Mouse (Mus musculus) B cell, adult 2 months (primary cell): ENCODE data around the gene Hsd17b2.

Experiments used
- DNase-seq, 2 experiments: peaks; one replicate each; pipeline ENCODE4 v3.0.0; 2022

The Hsd17b2 gene

DNA sequence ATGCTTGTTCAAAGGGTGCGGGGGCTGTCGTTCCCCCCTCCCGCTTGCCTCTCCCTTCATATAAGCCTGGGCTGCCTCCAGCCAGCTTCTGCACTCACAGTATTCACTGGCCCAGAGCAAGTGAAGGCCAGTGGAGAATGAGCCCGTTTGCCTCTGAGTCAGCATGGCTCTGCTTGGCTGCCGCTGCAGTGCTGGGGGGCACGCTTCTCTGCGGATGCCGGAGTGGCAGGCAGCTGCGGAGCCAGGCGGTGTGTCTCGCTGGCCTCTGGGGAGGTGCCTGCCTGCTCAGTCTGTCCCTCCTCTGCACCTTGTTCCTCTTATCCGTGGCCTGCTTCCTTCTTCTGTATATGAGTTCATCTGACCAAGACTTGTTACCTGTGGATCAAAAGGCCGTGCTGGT is at the start of gene Hsd17b2:
Gene Hsd17b2, plus strand, starts transcription at position 46 of the 400 bp plus-strand sequence.
- DNase-seq: peak; percentile 21 to 38

DNA sequence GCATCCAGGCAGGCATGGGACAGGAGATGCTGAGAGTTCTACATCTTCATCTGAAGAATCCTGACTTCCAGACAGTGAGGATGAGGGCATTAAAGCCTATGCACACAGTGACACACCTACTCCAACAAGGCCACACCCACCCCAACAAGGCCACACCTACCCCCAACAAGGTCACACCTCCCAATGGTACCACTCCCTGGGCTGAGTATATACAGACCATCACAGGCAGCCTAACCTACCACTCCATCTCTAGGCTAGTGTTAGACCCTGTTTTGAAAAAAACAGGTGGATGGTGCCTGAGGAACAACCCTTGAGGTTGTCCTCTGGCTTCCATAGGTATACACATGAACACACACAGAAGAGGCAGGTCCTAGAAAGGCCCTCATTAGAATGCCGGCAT is 49.4 kb upstream of the Hsd17b2 start:
- DNase-seq: no peak

DNA sequence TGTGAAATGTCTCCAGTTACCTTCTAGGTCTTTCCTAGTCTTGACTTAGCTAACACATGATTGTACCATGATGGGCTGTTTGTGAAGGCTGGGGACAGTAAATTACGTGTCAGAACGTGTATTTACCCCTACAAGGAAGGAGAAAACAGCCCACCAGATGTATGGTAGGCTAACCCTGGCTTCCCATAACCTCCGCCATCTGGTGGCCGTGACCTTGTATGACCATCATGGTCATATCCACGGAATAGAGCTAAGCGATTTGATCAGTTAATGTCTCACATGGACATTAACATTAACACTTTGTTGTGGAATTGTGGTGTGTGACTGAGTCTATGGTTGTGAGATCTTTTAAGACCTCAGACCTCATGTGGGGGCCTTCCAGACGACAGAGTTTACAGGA is 42.7 kb upstream of the Hsd17b2 start:
- DNase-seq: no peak

DNA sequence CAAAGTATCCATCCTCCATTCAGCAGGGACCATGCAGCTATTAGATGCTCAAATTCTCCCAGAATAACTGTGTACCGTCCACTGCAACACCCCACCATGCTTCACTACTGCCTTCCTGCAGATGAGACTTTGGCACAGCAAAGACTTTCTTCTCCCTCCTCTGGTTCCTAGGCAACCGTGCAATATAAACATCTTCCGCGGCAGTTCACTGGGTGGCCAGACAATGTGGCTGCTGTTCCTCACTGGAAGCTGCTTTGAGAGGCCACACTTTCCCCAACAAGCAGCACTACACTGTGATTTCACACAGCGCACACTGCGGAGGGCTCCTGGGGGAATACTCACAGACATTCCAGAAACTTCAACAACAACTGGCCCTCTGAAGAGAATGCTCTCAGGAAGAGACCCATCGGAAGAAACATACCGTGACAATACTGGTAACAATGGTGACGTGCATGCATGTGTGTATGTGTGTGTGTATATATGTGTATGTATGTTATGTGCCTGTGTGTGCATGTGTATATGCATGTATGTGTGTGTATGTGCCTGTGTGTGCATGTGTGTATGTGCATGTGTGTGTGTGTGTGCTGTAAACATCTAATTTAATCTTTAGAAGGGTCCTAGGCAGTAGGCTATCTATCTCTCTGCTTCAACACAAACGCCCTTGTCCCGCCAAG is 41.2 kb upstream of the Hsd17b2 start:
- no peak for DNase-seq

DNA sequence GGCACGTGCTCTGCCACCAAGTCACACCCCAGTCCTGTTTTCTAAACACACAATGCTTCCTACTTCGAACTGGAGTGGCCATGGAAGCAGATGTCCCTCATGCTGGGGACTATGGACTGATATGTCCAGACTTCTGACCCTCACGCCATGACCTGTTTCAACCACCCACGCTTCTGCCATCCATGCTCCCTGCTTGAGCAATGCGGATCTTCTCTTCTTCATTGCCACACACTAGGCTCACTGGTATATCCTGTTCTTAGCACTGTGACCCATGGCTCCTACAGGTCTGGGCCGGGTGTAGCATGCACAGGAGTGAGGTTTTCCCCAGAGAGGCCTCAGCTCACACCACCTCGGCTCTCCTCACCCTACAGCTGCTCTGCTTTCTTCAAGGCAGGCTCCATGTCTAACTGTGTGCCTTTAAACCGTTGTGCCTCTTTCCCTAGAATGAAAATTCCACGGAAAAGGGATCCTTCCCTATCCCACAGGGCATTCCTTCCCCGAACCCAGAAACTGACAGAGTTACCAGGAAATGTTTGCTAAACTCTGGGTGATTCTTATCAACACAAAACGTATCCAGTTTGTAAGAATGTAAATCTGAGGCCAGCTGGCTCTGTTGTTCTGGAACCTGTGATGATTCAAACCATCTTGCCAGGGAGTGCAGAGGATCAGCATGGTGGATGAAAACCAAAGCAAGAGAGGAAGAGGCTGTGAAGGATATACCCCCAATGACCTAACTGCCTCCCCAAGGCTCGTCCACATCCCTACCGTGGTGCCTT is 34.2 kb upstream of the Hsd17b2 start:
- DNase-seq: no peak

DNA sequence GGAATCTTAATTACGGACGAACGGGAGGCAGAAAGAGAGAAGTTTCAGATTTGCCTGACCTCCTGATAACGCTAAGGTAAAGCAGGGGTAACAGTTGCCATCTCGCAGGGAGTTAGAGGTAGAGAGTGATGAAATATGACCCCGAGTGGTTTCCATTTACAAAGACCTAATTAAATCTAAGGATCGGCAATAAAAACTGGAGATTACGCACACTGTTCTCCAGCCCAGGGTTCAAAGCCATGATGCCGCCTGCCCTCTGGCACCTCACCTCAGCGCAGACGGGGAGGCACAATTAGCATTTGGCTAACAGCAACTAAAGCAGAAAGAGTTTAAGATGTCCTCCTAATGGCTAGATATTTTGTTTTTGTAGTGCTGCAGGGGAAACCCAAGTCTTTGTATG is 31.2 kb upstream of the Hsd17b2 start:
- DNase-seq: no peak

DNA sequence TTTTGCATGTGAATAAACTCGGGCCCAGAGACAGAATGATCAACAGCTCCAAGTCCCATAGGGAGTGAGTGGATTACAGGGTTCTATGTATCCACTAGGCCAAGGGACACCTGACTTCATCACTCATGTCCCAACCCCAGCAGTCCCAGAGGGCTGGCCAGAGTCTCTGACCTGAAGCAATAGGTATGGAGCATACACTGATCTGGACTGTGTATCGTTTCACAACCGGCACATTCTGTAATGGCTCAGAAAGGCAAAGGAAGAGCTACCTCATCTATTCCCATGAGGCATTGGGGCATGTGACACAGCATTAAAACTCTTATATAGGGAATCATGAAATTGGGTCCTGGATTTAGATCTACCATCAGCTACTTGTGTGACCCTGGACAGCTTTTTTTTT is 29.1 kb upstream of the Hsd17b2 start:
- DNase-seq: no peak

DNA sequence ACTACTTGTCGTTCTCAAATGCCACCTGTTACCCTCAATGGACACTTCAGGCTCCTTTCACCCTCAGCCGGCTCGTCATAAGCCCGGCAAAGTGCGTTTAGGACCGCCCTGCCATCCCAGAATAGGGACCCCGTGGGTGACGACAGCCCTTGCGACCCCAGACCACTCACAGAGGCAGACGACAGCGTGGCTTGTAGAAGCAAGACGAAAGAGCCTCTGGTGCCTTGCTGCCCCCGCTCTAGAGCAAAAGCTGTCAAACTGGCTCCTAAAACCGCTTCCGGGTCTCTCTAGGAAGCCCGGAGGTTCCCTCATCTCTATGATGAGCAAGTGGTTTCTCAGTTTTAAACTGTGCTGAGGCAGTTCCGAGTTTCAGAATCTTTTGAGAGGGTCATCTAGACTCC is 28.3 kb upstream of the Hsd17b2 start, which contains the start of gene Sdr42e1:
Gene Sdr42e1, minus strand, starts transcription at position 260 of the 401 bp plus-strand sequence.
- DNase-seq: peak; percentile 79 to 84

DNA sequence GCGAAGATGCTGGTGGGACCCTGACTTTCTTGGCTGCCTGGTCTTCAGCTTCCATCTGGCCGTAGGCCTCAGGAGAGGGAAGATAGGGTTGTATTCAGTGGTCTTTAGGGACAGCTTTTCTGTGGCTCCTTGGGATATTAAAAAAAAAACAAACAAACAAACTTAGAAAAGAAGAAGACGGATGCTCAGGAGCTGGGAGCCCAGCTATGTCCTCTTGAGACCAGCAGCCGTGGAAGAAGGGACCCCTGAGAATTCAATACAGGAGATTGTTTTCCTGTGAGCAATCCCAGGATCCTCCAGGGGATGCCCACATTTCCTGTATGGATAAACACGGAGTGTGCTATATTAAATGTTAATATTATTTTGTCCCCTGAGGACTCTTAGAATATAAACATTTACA is 26.5 kb upstream of the Hsd17b2 start:
- no peak for DNase-seq

DNA sequence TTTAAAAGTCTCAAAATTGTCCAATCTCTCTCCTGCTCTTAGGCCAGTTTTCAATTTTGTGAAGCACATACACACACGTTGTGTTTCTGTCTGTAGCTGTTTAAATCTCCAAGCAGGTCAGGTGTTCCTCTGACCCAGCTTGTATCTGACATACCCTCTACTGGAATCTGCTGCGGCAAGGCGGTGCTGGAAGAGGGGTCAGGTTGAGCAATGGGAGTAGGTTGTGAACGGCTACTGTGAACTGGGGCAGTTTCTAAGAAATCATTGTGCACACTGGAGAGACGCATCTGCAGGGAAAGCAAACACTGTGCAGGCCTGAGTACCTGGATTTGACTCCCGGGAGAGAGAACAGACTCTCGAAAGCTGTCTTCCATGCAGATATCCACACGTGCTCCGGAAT is 25.2 kb upstream of the Hsd17b2 start:
- DNase-seq: no peak

DNA sequence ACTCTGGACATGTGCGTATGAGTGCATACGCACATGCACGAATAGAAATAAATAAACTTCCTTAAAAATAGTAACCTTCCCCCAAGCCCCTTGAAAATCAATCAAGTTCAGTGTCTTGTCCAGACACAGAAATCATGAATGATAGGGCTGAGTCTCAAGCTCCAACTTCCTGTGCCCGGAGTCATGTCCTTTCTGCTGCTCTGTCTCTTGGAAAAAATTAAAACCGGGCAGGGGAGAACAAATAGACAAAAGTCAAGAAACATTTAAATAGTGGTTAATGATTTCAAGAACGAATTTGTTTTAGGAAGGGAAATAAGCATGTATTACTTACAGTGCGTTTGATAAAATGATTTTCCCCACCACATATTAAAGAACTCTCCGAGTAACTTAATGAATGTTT is 24.7 kb upstream of the Hsd17b2 start:
- no peak for DNase-seq

DNA sequence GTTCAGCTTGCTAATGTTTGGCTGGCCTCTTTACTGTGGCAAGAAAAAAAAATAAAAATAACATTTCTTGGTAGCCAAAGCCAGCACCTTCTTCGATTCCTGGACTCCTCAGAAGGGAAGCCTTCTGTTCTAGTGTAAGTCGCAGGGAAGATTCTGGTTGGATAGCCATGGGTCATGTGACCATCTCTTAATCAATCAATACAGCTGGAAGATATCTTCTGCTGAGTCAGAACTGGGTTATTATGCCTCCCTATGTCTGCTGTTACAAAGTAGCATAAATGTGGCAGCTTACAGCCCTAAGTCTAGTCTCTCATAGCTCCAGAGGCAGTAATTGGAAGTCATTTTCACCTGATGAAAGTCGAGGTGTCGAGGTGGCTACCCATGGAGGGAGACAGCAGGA is 23.1 kb upstream of the Hsd17b2 start:
- no peak for DNase-seq

DNA sequence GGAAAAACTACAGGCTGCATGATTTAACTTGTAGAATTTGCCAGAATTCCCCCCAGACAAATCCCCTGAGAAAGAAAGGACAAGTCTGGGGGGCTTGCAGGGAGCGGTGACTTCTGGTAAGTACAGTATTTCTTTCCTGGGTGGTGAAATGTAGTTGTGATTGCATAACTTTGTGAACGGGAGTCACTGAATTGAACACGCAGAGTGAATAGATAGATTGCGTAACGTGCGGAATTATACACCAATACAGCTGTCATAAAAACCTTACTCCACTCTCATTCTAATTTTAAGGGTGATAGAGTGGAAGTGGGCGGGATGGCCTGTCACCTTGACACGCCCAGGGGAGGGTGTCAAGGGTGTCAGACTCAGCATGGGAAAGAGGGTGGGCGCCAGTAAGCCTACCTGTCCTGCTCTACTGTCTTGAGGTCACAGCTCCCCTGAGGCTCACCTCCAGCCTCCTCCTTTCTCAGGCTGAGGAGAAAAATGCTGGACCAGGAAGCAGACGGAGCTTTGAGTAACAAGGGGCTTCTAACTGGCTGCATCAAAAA is 17.7 kb upstream of the Hsd17b2 start:
- DNase-seq: no peak

DNA sequence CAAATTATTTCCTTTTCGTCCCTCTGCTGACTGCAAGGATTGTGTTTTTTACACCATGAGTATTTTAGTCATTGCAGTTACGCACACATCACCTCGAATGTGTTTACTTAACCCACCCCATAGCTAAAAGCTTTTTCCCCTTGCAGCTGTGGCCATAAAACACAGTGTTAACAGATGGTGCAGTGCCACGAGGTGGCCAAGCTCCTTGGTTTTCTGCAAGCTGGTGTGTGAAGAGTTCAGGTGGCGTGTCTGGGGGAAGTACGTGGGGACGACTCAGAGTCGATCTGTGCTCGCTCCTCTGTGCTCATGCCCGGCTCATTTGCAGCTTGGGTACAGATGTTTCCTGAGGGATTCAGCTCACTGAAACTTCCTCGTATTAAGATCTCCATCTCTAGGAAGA is 17.2 kb upstream of the Hsd17b2 start:
- DNase-seq: no peak

DNA sequence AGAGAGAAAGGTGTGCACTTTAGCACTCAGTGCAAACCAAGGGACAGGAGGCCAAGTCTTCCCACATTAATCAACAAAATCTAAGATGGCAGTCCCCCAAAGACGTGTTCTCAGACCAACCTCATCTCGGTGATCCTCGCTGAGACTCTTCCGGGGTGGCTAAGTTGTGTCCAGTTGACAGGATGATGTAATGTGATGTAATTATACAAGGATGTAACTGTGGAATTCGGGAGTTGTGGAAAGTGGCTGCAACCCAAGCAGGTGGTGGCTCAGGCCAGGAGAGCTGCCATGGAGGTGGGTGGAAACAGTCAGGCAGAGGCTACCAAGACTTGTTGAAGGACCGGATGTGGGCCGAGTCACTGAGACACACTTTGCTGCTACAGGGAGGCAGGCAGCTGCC is 13.8 kb upstream of the Hsd17b2 start:
- DNase-seq: no peak

DNA sequence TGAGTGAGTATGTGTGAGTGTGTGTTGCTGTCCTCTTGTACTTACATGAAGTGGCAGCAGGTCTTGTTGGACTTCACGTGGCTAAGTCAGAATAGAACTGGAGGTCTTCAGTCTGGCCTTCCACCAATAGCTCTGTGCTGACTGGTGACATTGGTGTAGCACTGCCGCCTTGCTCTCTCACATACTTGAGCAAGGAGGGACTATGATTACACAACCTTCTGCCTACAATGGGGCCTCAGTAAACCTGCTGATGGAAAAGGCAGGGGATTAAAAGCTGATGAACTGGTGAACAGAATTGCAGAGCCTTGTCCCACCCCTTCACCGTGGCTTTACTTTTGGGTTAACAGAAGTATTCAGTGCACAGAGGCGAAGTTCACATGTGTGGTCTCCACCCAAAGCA is 9.6 kb upstream of the Hsd17b2 start:
- no peak for DNase-seq

DNA sequence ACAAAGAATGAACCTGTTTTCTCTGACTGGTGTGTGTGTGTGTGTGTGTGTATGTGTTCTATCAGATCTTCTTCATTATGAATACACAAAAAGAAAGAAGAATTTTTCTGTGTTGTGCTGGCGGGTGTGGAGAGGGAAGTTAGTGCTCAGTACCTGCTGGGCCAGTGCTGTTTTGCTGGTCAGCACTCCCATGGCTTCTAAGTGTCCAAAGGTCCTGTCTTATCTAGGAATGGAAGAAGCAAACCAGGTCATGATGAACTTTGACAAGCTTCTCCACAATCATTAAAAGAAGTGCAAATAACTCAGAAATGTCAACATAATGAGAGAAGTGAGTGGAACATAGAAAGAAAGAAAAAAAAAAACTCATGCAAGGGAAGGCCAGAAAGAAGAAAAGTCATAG is 6.1 kb upstream of the Hsd17b2 start:
- no peak for DNase-seq

DNA sequence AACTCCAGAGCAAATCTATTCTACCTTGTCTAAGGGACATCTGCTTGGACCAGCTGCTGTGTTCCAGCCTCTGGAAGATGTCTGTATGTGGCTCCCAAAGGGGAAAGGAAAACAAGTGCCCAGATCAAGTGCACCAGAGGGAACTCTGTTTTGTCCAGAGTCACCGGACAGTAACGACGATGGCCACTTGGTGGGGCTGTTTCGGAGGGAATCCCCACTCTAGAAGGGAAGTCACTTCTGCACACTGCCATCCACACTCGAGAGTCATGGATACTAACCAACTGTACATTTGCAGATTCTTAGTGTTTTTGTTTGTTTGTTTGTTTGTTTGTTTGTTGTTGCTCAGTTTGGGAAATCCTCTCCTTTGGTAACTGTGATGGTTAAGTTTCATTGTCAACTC is 4.5 kb upstream of the Hsd17b2 start:
- peak; percentile 18 to 37 for DNase-seq

DNA sequence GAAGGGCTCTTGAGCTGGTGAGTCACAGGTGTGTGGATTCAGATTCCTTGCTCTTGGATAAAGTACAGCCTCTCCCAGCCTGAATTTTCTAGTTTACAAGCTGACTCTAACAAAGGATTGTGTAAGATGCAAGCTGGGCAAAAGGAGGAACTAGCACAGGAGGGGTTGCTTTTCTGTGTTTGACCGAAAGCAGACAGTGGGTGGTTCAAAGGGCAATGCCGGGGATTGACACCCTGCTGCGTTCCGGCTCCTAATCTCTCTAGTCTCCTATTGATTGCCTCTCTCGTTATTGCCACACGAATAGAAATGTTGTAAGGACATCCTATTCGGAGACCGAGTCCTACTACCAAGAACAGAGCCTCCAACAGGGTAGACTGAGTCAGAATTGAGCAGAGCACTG is 1.0 kb upstream of the Hsd17b2 start:
- DNase-seq: no peak

DNA sequence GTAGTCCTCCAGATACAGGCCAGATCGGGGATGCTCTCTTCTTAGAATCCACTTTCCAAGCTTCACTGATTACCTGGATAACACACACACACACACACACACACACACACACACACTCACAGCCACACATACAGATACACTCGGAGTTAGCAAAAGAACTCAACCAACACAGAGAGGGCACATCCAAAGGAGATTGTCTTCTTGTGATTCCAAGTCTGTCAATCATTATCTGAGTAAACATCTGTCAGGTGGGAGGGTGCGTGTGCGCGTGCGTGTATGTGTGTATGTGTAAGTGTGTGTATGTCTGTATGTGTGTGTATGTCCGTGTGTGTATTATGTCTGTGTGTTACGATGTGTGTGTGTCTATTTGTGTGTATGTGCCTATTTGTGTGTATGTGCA is 458 bp upstream of the Hsd17b2 start:
- DNase-seq: no peak

DNA sequence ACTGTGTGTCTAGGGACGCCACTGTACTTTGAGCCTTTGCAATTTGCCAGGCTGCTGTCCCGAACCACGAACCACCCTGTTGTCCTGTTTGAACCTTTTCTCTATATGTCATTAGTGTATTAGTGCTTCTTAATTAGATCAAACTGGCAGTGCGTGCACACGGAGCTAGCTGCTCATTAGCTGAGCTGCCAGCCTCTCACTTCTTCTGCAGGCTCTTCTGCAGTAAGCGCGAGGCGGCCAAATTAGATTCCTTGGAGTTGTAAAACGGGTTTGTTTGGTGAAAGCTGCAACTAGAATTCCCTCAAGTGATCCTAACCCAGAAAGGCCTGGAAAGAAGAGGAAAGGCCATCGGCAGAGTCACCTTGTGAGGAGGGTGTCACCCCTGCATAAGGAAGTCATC is 997 bp downstream of the Hsd17b2 start:
- no peak for DNase-seq

DNA sequence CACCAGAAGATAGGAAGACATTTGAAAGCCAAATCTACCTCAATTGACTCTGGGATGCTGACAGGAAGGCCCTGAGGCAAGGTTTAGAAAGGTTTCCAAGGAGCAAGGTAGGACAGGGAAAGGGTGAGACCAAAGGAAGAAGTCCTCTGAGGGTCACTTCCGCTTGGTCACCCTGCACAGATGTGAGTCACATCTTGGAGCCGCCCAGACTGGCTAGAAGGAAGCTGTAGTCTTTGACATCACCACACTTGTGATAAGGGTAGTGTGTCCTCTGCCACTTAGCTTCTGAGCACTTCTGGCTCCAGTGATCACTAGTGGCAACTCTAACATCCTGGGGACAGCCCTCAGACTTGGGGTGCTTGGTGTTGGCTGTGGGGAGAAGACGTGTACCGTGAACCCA is 4.4 kb downstream of the Hsd17b2 start:
- no peak for DNase-seq

DNA sequence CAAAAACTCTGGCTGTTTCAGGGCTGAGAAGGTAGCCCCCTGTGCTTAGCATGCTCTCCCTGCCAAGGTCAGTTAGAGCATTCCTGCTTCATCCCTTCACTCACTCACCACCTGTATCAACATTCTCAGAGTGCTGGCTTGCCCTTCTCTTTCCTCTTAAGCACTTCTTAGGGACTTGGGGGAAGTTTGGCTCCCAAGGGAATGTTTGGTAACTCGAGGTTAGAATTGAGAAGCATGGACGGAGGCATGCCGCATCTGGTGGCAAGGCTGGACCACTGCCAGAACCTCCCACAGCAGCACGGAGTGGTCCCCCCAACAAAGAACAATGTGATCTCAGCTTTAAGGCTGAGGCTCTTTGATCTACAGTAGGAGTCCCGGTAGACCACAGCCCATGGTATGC is 10.5 kb downstream of the Hsd17b2 start:
- no peak for DNase-seq

DNA sequence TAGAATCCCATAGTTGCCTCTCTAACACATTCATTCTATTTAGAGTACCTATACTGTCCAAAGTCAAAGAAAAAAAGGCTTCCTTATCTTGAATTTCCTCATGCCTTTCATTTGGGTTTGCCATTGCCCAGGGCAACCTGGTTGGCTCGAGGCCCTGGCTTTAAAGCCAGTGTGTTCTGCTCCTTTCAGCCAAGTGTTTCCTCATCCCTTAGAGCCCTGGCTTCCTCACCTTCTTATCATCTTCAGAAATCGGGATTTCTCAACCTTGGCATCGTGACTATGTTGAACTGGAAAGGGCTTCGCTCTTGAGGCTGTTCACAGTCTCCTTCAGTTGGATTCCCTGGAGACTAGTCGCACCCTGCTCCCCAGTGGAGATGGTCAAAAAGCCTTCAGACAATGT is 12.9 kb downstream of the Hsd17b2 start:
- no peak for DNase-seq
